Comparison of ENCODE assay signal across 8 mouse cellular contexts in genomic region chr14:24827381-24828031, GRCm38 (mm10).
DNase-seq lines count a peak whose midpoint lies in the region; ATAC-seq and TF ChIP-seq lines count a peak whose summit lies in the region.

No protein-coding gene starts in this region.

- DNase-seq in stomach, postnatal 0 days (ENCODE audit: low spot score): no peak
- DNase-seq in yolk sac, embryonic 10.5 days (ENCODE audit: low spot score): peak; percentile 74
- DNase-seq in testis, postnatal 14 days (ENCODE audit: low spot score): no peak
- no peak for DNase-seq in spleen, adult 12 weeks (ENCODE audit: low spot score)
- DNase-seq in heart, postnatal 14 days: no peak

- H3K9me3 ChIP-seq in stomach, embryonic 14.5 days (ENCODE audit: control insufficient read depth, low read depth, low read length): no peaks in the 10 kb centered on the region
- no peaks in the 10 kb centered on the region for H3K9me3 ChIP-seq in stomach, postnatal 0 days (ENCODE audit: control insufficient read depth, low read length)
- H3K9me3 ChIP-seq in forebrain, embryonic 13.5 days (replicated peaks): no peaks in the 10 kb centered on the region
- H3K9me3 ChIP-seq in limb, embryonic 15.5 days: no peaks in the 10 kb centered on the region

- H3K27ac ChIP-seq in stomach, embryonic 14.5 days (ENCODE audit: low read length): peak overlapping the region; percentile 80
- H3K27ac ChIP-seq in stomach, postnatal 0 days (replicated peaks): no peak overlapping the region
- H3K27ac ChIP-seq in forebrain, embryonic 13.5 days: peak overlapping the region; percentile 90
- H3K27ac ChIP-seq in limb, embryonic 15.5 days: peak overlapping the region; percentile 47

- intact Hi-C loops in heart, postnatal 14 days (cut with DNase I): no loop called here

- no peak overlapping the region for H3K9ac ChIP-seq in stomach, embryonic 14.5 days (replicated peaks; ENCODE audit: low read depth, low read length)
- no peak overlapping the region for H3K9ac ChIP-seq in stomach, postnatal 0 days (ENCODE audit: low read length)
- peak overlapping the region; percentile 43; the same call in 1 of the 2 replicates for H3K9ac ChIP-seq in forebrain, embryonic 13.5 days
- H3K9ac ChIP-seq in limb, embryonic 15.5 days: no peak overlapping the region

- H3K4me2 ChIP-seq in stomach, embryonic 14.5 days (replicated peaks; ENCODE audit: low read depth, low read length): no peak overlapping the region
- no peak overlapping the region for H3K4me2 ChIP-seq in stomach, postnatal 0 days (replicated peaks; ENCODE audit: low read depth)
- H3K4me2 ChIP-seq in forebrain, embryonic 13.5 days: peak overlapping the region; percentile 32
- no peak overlapping the region for H3K4me2 ChIP-seq in limb, embryonic 15.5 days

- TF ChIP-seq CTCF in stomach, postnatal 0 days (IDR thresholded peaks at IDR 0.05; ENCODE audit: low read depth): no peak

- peaks cover 27% of the 10 kb centered on the region for H3K4me1 ChIP-seq in stomach, embryonic 14.5 days (ENCODE audit: control insufficient read depth, insufficient read depth, low read length)
- H3K4me1 ChIP-seq in stomach, postnatal 0 days (replicated peaks; ENCODE audit: control insufficient read depth, insufficient read depth): peaks cover 4% of the 10 kb centered on the region; the same call in 1 of the 2 replicates
- H3K4me1 ChIP-seq in forebrain, embryonic 13.5 days: peaks cover 44% of the 10 kb centered on the region
- H3K4me1 ChIP-seq in limb, embryonic 15.5 days: peaks cover 47% of the 10 kb centered on the region

- H3K27me3 ChIP-seq in stomach, embryonic 14.5 days (ENCODE audit: control insufficient read depth, insufficient read depth, low read length): no peaks in the 10 kb centered on the region
- H3K27me3 ChIP-seq in stomach, postnatal 0 days (ENCODE audit: control insufficient read depth, insufficient read depth, low read length): no peaks in the 10 kb centered on the region
- H3K27me3 ChIP-seq in forebrain, embryonic 13.5 days: no peaks in the 10 kb centered on the region
- H3K27me3 ChIP-seq in limb, embryonic 15.5 days: no peaks in the 10 kb centered on the region

- 0 out of 2 replicates have a peak, but pooled peaks have one; percentile 30 for ATAC-seq in stomach, embryonic 14.5 days (ENCODE audit: insufficient number of reproducible peaks, insufficient read depth, low FRiP score, low read depth)
- no peak for ATAC-seq in stomach, postnatal 0 days (ENCODE audit: low FRiP score, low TSS enrichment)
- peak; percentile 65 for ATAC-seq in forebrain, embryonic 13.5 days
- ATAC-seq in limb, embryonic 15.5 days (ENCODE audit: insufficient number of reproducible peaks, low FRiP score, low TSS enrichment, low read depth): no peak

- TF ChIP-seq EP300 in stomach, postnatal 0 days (optimal IDR thresholded peaks at IDR 0.05): no peak

- H3K4me3 ChIP-seq in stomach, embryonic 14.5 days (ENCODE audit: low read depth, low read length): no peak overlapping the region
- no peak overlapping the region for H3K4me3 ChIP-seq in stomach, postnatal 0 days (ENCODE audit: low read depth, low read length)
- no peak overlapping the region for H3K4me3 ChIP-seq in forebrain, embryonic 13.5 days
- H3K4me3 ChIP-seq in limb, embryonic 15.5 days: no peak overlapping the region

- H3K36me3 ChIP-seq in stomach, embryonic 14.5 days (ENCODE audit: control insufficient read depth, insufficient read depth, low read length): no peaks in the 10 kb centered on the region
- no peaks in the 10 kb centered on the region for H3K36me3 ChIP-seq in stomach, postnatal 0 days (ENCODE audit: control insufficient read depth, insufficient read depth, low read length)
- H3K36me3 ChIP-seq in forebrain, embryonic 13.5 days (ENCODE audit: poor library complexity, severe bottlenecking): no peaks in the 10 kb centered on the region
- no peaks in the 10 kb centered on the region for H3K36me3 ChIP-seq in limb, embryonic 15.5 days

- 11% methylated on average over 8 of the region's 8 CpGs for WGBS in stomach, embryonic 14.5 days
- 27% methylated on average over 8 of the region's 8 CpGs for whole genome bisulfite sequencing in stomach, postnatal 0 days
- 6% methylated on average over 8 of the region's 8 CpGs for WGBS in forebrain, embryonic 13.5 days
- WGBS in limb, embryonic 15.5 days: 22% methylated on average over 8 of the region's 8 CpGs

Comparison
In these comparisons a context has a peak if more than half of its experiments do, and no peak if none do; other contexts are left out.
1. ATAC-seq: peak in stomach, embryonic 14.5 days (single experiment) and forebrain, embryonic 13.5 days (single experiment); none in stomach, postnatal 0 days (single experiment) and limb, embryonic 15.5 days (single experiment).